Mouse (Mus musculus) stomach, postnatal 0 days (tissue): Measurements from ENCODE around the gene Col5a2.

Source experiments
- CTCF ChIP-seq: IDR thresholded peaks from 2 replicates; pipeline ENCODE4 v1.5.1; 2016; ENCODE audit warnings: antibody characterized with exemption, low read depth, mild to moderate bottlenecking, moderate library complexity
- EP300 ChIP-seq: optimal IDR thresholded peaks from 2 replicates; pipeline ENCODE3; 2016; ENCODE audit warnings: antibody characterized with exemption

DNA sequence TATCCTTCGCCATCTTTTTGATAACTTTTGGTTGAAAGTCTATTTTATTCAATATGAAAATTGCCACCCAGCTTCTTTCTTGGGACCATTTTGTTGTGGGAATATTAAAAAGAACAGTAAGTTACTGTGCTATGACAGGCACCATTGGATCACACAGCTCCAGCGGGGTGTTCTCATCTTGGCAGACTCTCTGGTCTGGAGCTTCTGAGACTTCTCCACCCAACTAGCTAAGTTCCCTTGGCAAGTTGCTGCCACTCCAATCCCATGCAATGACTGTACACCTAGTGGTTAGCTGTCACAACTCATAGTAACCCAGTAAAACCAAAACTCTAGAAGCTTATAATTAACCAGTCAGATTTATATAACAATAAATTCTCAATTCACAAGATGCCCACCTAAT lies 139.8 kb downstream of the Col5a2 start:
- TF ChIP-seq CTCF (no peak), EP300 (no peak)
